Mouse (Mus musculus): ENCODE data around the gene Ten1.

Gene Ten1

GRCm38 (mm10) chr11:116196866-116197583 lies 1.6 kb upstream of the Ten1 start:
- no peak for DNase-seq (ENCODE audit: low spot score in 2 of 2)

GRCm38 (mm10) chr11:116197584-116197906 lies 1.1 kb upstream of the Ten1 start:
- DNase-seq (ENCODE audit: low spot score in 2 of 2): no peak

GRCm38 (mm10) chr11:116198132-116198531 lies 523 bp upstream of the Ten1 start:
- peak in 1 of 2 experiments; percentile 6 for DNase-seq (ENCODE audit: low spot score in 2 of 2)

GRCm38 (mm10) chr11:116201151-116201550 lies 2.5 kb downstream of the Ten1 start:
- DNase-seq (ENCODE audit: low spot score in 2 of 2): no peak

- no peak for DNase-seq (ENCODE audit: low spot score in 2 of 2)
These were observed 4.5 kb downstream of the Ten1 start for GRCm38 (mm10) chr11:116203150-116203549.

GRCm38 (mm10) chr11:116206678-116207077 lies 8.0 kb downstream of the Ten1 start:
- DNase-seq (ENCODE audit: low spot score in 2 of 2): no peak

- no peak for DNase-seq (ENCODE audit: low spot score in 2 of 2)
These were observed 10.0 kb downstream of the Ten1 start for GRCm38 (mm10) chr11:116208660-116209059.

- no peak for DNase-seq (ENCODE audit: low spot score in 2 of 2)
These were observed 10.6 kb downstream of the Ten1 start for GRCm38 (mm10) chr11:116209257-116209656.

- no peak for DNase-seq (ENCODE audit: low spot score in 2 of 2)
These were observed 12.0 kb downstream of the Ten1 start for GRCm38 (mm10) chr11:116210696-116211095.

- DNase-seq (ENCODE audit: low spot score in 2 of 2): no peak
These were observed 14.2 kb downstream of the Ten1 start for GRCm38 (mm10) chr11:116212847-116213246.

GRCm38 (mm10) chr11:116213877-116214510 lies 15.3 kb downstream of the Ten1 start:
- DNase-seq (ENCODE audit: low spot score in 2 of 2): no peak

- DNase-seq (ENCODE audit: low spot score in 2 of 2): peak; percentile 51 to 78
These were observed 16.5 kb downstream of the Ten1 start for GRCm38 (mm10) chr11:116215181-116215580.

GRCm38 (mm10) chr11:116215991-116216390 lies 17.3 kb downstream of the Ten1 start:
- DNase-seq (ENCODE audit: low spot score in 2 of 2): no peak

GRCm38 (mm10) chr11:116216549-116216948 lies 17.9 kb downstream of the Ten1 start:
- peak in 1 of 2 experiments; percentile 61 for DNase-seq (ENCODE audit: low spot score in 2 of 2)

GRCm38 (mm10) chr11:116218263-116218662 lies 19.6 kb downstream of the Ten1 start:
- no peak for DNase-seq (ENCODE audit: low spot score in 2 of 2)

GRCm38 (mm10) chr11:116218737-116219400 lies 20.2 kb downstream of the Ten1 start:
- peak; percentile 53 to 68 for DNase-seq (ENCODE audit: low spot score in 2 of 2)

GRCm38 (mm10) chr11:116219885-116220284 lies 21.2 kb downstream of the Ten1 start:
- peak; percentile 51 to 80 for DNase-seq (ENCODE audit: low spot score in 2 of 2)

- no peak for DNase-seq (ENCODE audit: low spot score in 2 of 2)
These were observed 23.5 kb downstream of the Ten1 start for GRCm38 (mm10) chr11:116221931-116222739.

GRCm38 (mm10) chr11:116222740-116223059 lies 24.0 kb downstream of the Ten1 start:
- no peak for DNase-seq (ENCODE audit: low spot score in 2 of 2)

GRCm38 (mm10) chr11:116226414-116226813 lies 27.8 kb downstream of the Ten1 start:
- peak; percentile 81 to 97 for DNase-seq (ENCODE audit: low spot score in 2 of 2)

- no peak for DNase-seq (ENCODE audit: low spot score in 2 of 2)
These were observed 30.0 kb downstream of the Ten1 start for GRCm38 (mm10) chr11:116228699-116229098.

GRCm38 (mm10) chr11:116232427-116232826 lies 33.8 kb downstream of the Ten1 start:
- no peak for DNase-seq (ENCODE audit: low spot score in 2 of 2)

Data from spleen, postnatal 4 days (tissue).